Mouse (Mus musculus) kidney, postnatal 36 days (tissue): ENCODE data around the gene Clmn.

Experiments
- DNase-seq, 2 experiments: peaks; one replicate each; pipeline ENCODE4 v3.0.0; 2021 to 2022; ENCODE audit warnings: mixed read lengths in 2 of 2

Clmn gene

DNA sequence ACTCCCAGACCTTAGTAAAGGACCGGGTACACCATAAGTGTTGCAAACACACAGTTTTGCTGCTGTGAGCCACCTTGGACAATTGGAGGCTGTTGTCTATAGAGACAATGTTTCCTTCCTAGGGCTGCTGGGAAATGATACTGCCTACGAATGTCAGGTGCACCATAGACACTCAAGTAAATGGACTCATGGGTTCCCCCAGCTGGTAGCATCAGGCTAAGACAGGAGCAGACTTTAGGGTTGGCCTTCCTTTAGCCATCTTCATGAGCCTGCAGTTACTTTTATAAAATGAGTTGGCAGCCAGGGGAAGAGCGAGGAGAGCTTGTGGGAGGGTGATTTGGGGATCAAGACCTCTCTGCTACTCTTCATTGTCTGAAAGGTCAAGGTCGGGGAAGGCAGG, 52.2 kb downstream of the Clmn start:
- DNase-seq, result peak in 1 of 2 experiments; percentile 63

DNA sequence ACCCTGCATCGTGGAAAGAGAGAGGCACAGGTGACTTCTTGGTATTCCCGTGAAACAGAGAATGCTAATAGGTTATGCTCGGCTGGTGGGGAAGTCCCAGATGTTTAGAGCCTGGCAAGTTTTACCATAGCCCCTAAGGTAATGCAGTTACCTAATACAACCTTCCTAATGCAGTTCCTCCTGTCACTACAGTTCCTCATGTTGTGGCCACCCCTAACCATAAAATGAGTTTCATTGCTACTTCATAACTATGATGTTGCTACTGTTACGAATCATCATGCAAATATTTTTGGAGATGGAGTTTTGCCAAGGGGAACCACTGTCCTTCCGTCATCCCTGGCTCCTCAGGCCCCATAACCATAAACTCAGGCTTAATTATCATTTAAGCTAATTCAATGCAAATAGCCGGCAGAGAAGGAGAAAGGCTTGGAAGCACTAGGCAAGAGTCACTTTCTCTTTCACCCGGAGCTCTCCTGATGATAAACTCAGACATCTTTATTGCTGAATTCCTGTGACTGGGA, 53.9 kb downstream of the Clmn start:
- no peak for DNase-seq

GRCm38 (mm10) chr12:104808421-104809067, 56.3 kb downstream of the Clmn start:
- DNase-seq, result no peak

- DNase-seq, result no peak
These were observed 58.0 kb downstream of the Clmn start for GRCm38 (mm10) chr12:104806680-104807375.

DNA sequence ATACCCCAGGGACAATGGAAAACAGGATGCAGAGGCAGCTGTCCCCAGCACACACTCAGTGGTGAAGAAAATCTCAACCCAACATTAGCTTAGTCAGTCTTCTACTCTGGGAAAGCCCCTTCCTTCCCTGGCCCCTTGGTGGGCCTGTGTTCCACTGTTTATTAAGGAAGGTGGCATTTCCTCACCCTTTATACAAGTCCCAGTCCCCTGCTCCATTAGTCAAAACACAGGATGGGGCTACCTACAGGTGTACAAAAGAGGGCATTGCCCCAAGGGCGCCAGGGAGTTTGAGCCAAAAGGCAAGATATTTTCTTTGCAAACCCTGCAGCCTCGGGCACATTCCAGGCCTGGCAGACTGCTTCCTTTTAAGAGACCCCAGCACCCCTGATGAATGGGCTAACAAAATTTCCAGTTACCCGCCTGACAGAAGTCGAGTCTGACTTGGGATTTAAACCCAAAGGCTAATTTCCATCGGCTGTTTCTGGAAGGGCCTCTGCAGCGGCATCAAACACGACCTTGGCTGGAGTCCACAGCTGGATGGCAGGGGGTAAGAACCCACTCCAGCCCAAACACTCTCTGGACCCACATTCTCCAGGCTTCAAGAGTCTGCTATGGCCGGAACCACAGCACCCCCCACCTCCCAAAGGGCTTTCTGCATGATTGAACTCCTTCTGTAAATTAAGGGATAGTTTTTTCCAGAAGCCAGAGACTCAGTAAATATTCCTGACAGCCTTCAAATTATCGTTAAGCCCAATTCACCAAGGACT, 63.2 kb downstream of the Clmn start:
- DNase-seq, result no peak

DNA sequence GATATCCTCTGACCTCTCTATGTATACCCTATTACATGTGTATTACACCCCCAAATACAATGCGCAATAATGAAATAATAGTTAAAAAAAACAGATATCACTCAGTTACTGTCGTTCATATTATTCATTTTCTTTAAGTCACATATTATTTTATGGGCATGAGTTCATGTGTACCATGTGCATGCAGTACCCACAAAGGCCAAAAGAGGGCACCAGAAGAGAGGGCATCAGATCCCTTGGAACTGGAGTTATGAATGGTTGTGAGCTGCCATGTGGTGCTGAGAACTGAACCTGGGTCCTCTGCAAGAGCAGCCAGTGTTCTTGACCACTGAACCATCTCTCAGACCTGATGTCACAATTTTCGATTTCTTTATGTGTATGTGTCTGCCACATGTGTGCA, 65.5 kb downstream of the Clmn start:
- DNase-seq, result peak in 1 of 2 experiments; percentile 62

DNA sequence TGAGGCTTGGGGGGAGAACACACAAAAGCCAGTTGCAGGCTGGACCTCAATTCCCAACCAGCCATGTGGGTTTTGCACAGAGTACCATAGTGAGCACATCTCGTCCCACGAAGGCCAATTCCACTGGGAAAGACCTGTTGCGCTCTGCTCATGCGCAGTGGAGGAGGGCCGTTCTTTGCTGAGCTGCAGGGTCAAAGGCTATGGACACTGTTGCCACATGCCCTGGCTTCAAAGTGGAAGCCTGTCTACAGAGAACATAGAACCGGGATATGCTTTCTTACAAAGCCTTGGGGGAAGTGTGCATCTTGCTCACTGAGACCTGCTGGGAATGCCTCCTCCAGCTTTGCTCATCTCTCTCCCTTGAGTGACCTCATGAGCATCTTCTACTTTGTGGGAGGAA, 67.0 kb downstream of the Clmn start:
- no peak for DNase-seq

DNA sequence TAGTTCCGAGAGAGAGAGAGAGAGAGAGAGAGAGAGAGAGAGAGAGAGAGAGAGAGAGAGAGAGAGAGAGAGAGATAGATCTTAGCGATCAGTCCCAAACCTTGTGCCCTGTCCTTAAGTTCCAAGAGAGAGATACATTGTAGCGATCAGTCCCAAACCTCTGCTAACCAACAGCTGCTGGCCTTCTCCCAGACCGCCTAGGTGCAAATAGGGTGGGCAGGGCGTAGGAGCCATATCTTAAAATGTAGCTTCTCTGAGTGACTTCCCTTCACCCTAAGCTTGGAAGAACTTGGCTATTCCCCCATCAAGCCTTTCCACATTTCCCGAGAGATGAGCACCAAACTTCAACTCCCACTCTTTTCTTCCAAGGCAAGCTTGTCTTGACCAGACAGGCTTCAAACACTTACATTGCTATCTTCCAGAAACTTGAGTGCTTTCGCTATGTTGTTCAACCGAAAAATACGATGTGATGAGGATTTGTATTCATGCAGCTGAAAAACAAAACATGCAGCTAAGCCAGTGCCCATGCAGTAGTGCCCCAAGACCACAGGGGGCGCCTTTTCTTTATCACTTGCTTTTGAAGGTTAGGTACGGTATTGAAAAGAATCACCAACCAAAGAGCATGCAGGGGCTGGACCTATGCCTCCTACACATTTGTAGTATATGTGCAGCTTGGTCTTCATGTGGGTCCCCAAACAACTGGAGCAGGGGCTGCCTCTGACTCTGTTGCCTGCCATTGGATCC, 68.1 kb downstream of the Clmn start:
- DNase-seq, result peak in 1 of 2 experiments; percentile 52

GRCm38 (mm10) chr12:104794957-104795356, 69.9 kb downstream of the Clmn start:
- no peak for DNase-seq

DNA sequence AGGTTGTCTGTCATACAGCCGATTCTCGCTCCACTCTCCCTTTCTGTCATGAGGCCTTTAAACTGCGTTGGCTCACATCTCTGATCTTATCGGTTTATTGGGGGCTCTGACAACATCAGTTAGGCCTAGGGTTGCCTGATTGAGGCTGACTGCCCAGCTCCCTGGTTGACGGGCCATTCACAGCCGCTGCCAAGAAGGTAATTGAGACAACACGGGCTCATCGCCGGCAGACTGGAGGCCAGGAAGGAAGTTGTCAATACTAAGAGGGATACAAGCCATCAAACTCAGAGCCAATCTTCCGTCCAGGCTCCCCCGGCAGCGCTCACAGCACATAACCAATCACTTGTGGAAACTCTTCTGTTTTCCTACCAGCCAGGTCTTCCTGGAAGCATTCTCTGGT, 71.4 kb downstream of the Clmn start:
- DNase-seq, result no peak

- DNase-seq, result no peak
These were observed 87.3 kb downstream of the Clmn start for GRCm38 (mm10) chr12:104777603-104778002.

GRCm38 (mm10) chr12:104771941-104772340, 92.9 kb downstream of the Clmn start:
- DNase-seq, result no peak

DNA sequence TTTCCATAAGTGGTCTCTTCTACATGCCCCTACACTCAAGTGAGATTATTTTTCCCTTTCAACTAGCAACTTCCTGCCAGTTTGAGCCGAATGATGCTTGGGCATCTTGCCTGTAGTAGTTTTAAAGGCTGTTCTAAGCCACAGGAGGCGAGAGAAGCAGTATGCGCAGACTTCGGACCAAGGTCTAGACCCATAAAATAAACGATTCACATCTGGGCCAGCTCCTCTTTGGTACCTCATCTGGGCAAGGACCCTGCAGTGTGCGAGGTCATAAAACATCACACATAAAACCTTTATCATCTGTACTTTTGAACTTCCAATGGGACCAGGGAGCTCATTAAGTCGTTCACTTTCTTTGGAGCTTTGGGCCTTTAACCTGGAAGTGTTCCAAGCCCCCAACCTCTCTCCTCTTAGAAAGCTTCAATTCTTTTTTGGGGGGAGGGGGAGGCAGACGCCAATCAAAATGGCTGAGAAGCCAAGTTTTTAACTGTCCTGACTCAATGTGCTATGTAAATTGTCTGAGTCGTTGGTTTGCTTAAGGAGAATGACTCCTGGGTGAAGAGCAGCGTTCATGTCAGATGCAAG, 95.6 kb downstream of the Clmn start:
- DNase-seq, result no peak

- peak in 1 of 2 experiments; percentile 47 for DNase-seq
These were observed 97.7 kb downstream of the Clmn start for GRCm38 (mm10) chr12:104767183-104767582.

- no peak for DNase-seq
These were observed 99.1 kb downstream of the Clmn start for GRCm38 (mm10) chr12:104765761-104766160.

GRCm38 (mm10) chr12:104765116-104765515, 99.8 kb downstream of the Clmn start:
- peak in 1 of 2 experiments; percentile 17 for DNase-seq

GRCm38 (mm10) chr12:104763918-104764317, 101.0 kb downstream of the Clmn start:
- no peak for DNase-seq

GRCm38 (mm10) chr12:104761411-104761810, 103.5 kb downstream of the Clmn start:
- DNase-seq, result no peak

- no peak for DNase-seq
These were observed 106.8 kb downstream of the Clmn start for GRCm38 (mm10) chr12:104758066-104758465.

GRCm38 (mm10) chr12:104753686-104754085, 111.2 kb downstream of the Clmn start:
- DNase-seq, result no peak

- peak; percentile 97 to 98 for DNase-seq
These were observed 112.8 kb downstream of the Clmn start, which contains the start of gene Dicer1 for GRCm38 (mm10) chr12:104751814-104752765. TSS of gene Dicer1 (minus strand) at chr12:104751952.
